Mouse (Mus musculus) Patski (cell line): Measurements from ENCODE around the gene Renbp. TPM values are rescaled to one million over a fixed set of nuclear protein-coding genes. Genes with fewer than 3 reads are reported as not detected.

Experiments used
- ATAC-seq: fragments of 100-300 bp; one replicate; pipeline ENCODE4 v1.8.0; 2021
- CTCF ChIA-PET: fragments of 350-600 bp; sonication (Branson Sonifier 250); formaldehyde crosslinking; loops from one replicate; lab custom pipeline; 2022; ENCODE audit warnings: inconsistent platforms; lab: Charles Lee
- POLR2A ChIA-PET: fragments of 350-600 bp; sonication (Branson Sonifier 250); formaldehyde crosslinking; loops from one replicate; lab custom pipeline; 2022; ENCODE audit warnings: antibody characterized with exemption, inconsistent platforms; lab: Charles Lee
- DNase-seq: peaks from one replicate; pipeline ENCODE4 v3.0.0-alpha.2; 2011; ENCODE audit warnings: low read depth, low spot score
- H3K27me3 ChIP-seq: fragments of 371-371 bp; one replicate; pipeline ENCODE4 v1.5.1; 2021
- CTCF ChIP-seq: fragments of 100-300 bp; IDR thresholded peaks from one replicate; pipeline ENCODE4 v1.5.1; 2021
- in situ Hi-C: fragments of 300-500 bp; cut with MboI; formaldehyde crosslinking; loops from 3 replicates; pipeline ENCODE4 v1.11.1; 2018; ENCODE audit warnings: low pct_unique_long_range_greater_than_20kb, mixed read lengths
- polyA plus RNA-seq: library from polyadenylated mRNA; unstranded; gene quantifications from one replicate; pipeline ENCODE4 v1.2.3, GENCODE M21; 2021

Renbp gene
- polyA plus RNA-seq, 1 experiment from 2014 or later = 166 TPM

GRCm38 (mm10) chrX:73921823-73922549, 8.7 kb downstream of the Renbp start, which contains the start of the genes Arhgap4 and Naa10:
Arhgap4 (minus strand) TSS chrX:73921870.
Naa10 (minus strand) TSS chrX:73921944.
- DNase-seq = no peak

GRCm38 (mm10) chrX:73921285-73921822, 9.3 kb downstream of the Renbp start:
- ChIA-PET POLR2A (interaction anchor here (0.8 kb wide), 1 partner anchor 40 kb away, joined by 3 read pairs; no protein-coding TSS in a partner anchor), CTCF (interaction anchor here (2.6 kb wide), 1 partner anchor 9 kb away, joined by 5 read pairs; the partner anchor contains the start of gene Renbp)
- no peak for ATAC-seq
- no peak for DNase-seq
- in situ Hi-C loops = no loop called here
- no peak for TF ChIP-seq CTCF
- peaks cover 7% of the 10 kb centered on the region for H3K27me3 ChIP-seq

More at GRCm38 (mm10) chrX:73921823-73922549, 8.7 kb downstream of the Renbp start, which contains the start of the genes Arhgap4 and Naa10:
- ATAC-seq = peak; percentile 83
- TF ChIP-seq CTCF = no peak
- peaks cover 7% of the 10 kb centered on the region for H3K27me3 ChIP-seq
- in situ Hi-C loops = no loop called here
- POLR2A ChIA-PET = interaction anchor here (0.8 to 1.2 kb wide), 2 partner anchors 21 to 40 kb away, joined by 3 read pairs; no protein-coding TSS in a partner anchor
- CTCF ChIA-PET = interaction anchor here (2.6 kb wide), 1 partner anchor 8 kb away, joined by 5 read pairs; the partner anchor contains the start of gene Renbp

DNA sequence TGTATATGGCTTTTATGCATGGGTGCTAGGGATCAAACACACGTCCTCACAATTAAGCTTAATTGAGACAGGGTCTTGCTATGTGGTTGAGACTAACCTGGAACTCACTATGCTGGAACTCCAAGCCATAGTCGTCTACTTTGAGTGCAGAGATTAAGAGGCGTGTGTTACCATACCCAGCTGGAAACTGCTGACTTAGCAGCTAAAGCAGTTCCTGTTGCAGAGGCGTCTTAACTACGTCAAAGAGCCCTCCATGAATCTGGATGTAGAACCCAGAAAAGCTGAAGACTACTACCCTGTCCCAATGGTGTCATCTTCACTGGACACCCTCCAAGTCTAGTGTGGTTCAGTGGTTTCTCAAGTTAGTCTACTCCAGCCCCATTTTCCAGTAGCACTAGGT, 12.0 kb downstream of the Renbp start:
- POLR2A ChIA-PET = no interaction called here
- ATAC-seq (no peak), DNase-seq (no peak)
- in situ Hi-C loops = no loop called here
- no peak for TF ChIP-seq CTCF
- CTCF ChIA-PET = no interaction called here
- peaks cover 4% of the 10 kb centered on the region for H3K27me3 ChIP-seq

- H3K27me3 ChIP-seq = no peaks in the 10 kb centered on the region
- ChIA-PET CTCF (no interaction called here), POLR2A (no interaction called here)
- no peak for ATAC-seq
- in situ Hi-C loops = no loop called here
- TF ChIP-seq CTCF = no peak
- no peak for DNase-seq
Observed at GRCm38 (mm10) chrX:73916945-73917344, 13.7 kb downstream of the Renbp start.

GRCm38 (mm10) chrX:73914827-73915703, 15.6 kb downstream of the Renbp start:
- no peak for TF ChIP-seq CTCF
- peak; percentile 94 for ATAC-seq
- POLR2A ChIA-PET = interaction anchor here (0.6 to 1.0 kb wide), 3 partner anchors 18 to 120 kb away, joined by 3 to 4 read pairs (median 3); partner anchors contain the start of gene Irak1
- no peaks in the 10 kb centered on the region for H3K27me3 ChIP-seq
- peak; percentile 48 for DNase-seq
- CTCF ChIA-PET = interaction anchor here (1.2 kb wide), 1 partner anchor 21 kb away, joined by 3 read pairs; no protein-coding TSS in a partner anchor
- in situ Hi-C loops = no loop called here

GRCm38 (mm10) chrX:73911588-73911987, 19.1 kb downstream of the Renbp start:
- ATAC-seq (no peak), DNase-seq (no peak)
- CTCF ChIA-PET = no interaction called here
- in situ Hi-C loops = no loop called here
- POLR2A ChIA-PET = no interaction called here
- TF ChIP-seq CTCF = no peak
- peaks cover 4% of the 10 kb centered on the region for H3K27me3 ChIP-seq

DNA sequence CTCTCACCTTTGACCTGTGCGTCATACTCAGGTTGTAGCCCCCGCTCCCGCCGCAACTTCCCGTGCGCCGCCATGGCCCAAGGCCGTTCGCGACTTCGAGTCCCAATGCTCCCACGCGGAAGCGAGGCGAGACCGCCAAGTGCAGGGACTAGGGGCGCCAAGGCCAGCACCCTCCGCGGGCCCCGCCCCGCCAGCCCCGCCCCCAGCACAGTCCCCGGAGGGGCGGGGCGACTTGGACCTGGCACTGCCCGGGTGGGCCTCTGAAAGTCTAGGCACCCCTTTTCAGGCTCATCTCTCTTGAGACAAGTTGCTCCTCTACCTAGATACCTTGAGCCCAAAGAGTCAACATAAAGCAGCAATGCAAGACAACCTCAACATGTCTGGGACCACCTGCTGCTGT, 19.5 kb downstream of the Renbp start:
- ATAC-seq (no peak), DNase-seq (no peak)
- in situ Hi-C loops = no loop called here
- H3K27me3 ChIP-seq = peaks cover 4% of the 10 kb centered on the region
- ChIA-PET CTCF (no interaction called here), POLR2A (no interaction called here)
- no peak for TF ChIP-seq CTCF

DNA sequence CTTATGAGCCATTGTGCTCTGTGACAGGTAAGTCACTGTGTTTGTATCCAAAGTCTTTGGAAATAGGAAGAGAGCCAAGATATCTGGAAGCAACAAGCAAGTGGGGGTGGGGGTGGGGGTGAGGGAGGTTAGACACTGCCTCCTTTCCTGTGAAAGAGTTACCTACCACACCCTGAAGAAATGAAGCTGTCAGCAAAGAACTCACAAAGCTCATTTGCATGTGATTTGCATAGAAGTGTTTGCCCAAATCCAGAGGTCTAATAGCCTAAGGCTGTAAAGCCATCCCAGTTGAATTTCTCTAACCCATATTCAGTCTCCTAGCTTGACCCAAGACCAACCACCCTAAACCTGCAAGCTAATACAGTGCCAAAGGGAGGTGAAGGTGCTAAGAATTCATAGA, 20.2 kb downstream of the Renbp start:
- DNase-seq (no peak), ATAC-seq (no peak)
- TF ChIP-seq CTCF = no peak
- H3K27me3 ChIP-seq = peaks cover 4% of the 10 kb centered on the region
- CTCF ChIA-PET = no interaction called here
- POLR2A ChIA-PET = no interaction called here
- in situ Hi-C loops = no loop called here

GRCm38 (mm10) chrX:73910049-73910448, 20.6 kb downstream of the Renbp start:
- ChIA-PET CTCF (no interaction called here), POLR2A (no interaction called here)
- in situ Hi-C loops = no loop called here
- no peak for DNase-seq
- no peak for ATAC-seq
- H3K27me3 ChIP-seq = peaks cover 4% of the 10 kb centered on the region
- no peak for TF ChIP-seq CTCF

DNA sequence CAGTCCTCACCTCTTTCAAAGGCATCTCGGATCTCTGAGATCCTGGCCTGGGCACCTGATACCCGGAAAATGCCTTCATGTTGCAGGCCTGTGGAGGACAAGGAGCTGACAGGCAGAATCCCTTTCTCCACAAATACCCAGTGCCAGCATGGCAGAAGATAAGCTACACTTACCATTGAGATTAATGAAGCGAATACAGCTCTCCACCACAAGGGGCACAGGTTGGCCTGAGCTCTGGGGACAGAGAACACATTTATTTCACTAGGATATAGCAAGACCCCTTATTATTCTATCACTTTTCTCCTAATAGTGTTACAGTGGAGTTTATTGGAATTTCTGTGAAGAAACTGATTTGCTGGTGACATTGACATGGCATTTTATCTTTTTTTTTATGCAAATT, 32.7 kb downstream of the Renbp start:
- in situ Hi-C loops = loop anchor here (5.0 kb wide), 1 partner anchor 106 kb away; no protein-coding TSS in a partner anchor
- CTCF ChIA-PET = interaction anchor here (0.9 to 1.8 kb wide), 2 partner anchors 11 to 98 kb away, joined by 4 read pairs; no protein-coding TSS in a partner anchor
- no peak for ATAC-seq
- DNase-seq = no peak
- POLR2A ChIA-PET = no interaction called here
- TF ChIP-seq CTCF = no peak
- peaks cover 12% of the 10 kb centered on the region for H3K27me3 ChIP-seq
